Mouse (Mus musculus): ENCODE measurements around the gene Cptp. TPM values are rescaled to one million over a fixed set of nuclear protein-coding genes. Genes with fewer than 3 reads are reported as not detected.

The Cptp gene
- total and polyA plus RNA-seq, 3 experiments: 14.0 to 22.6 TPM; not detected in 1

DNA sequence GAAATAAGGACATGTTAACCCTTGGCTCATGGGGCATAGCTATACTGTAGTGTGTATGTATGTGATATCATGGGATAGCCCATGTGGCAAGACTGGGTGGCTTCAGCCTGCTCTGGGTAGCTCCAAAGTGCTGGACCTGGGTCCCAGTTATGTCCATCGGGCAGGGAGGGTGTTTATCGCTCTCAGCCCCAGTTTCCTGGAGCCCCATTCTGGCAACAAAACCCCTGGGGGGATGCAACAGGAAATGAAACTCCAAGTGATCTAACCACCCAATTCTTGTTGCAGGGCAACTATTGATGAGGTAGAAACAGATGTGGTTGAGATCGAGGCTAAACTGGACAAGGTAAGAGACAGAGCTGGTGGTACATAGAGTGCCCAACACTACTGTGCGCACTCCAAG is 26.6 kb upstream of the Cptp start:
- H3K79me2 ChIP-seq (ENCODE audit: control insufficient read depth, insufficient read depth, low read length, poor library complexity): peaks cover 42% of the 10 kb centered on the region
- TF ChIP-seq USF2 (IDR thresholded peaks at IDR 0.05; ENCODE audit: borderline replicate concordance in 1 of 2, insufficient read depth in 1 of 2, low read depth in 1 of 2, low read length in 2 of 2) (no peak), USF1 (IDR thresholded peaks at IDR 0.05; ENCODE audit: low read depth, low read length) (no peak), NRF1 (IDR thresholded peaks at IDR 0.05; ENCODE audit: insufficient read depth, low read depth, low read length, poor library complexity, severe bottlenecking) (no peak), HCFC1 (IDR thresholded peaks at IDR 0.05; ENCODE audit: low read depth, low read length) (no peak), ZNF384 (IDR thresholded peaks at IDR 0.05; ENCODE audit: low read depth, low read length) (no peak), KAT2A (conservative IDR thresholded peaks at IDR 0.05; ENCODE audit: low read depth, low read length) (no peak), RCOR1 (IDR thresholded peaks at IDR 0.05; ENCODE audit: low read depth, low read length) (no peak), POLR2AphosphoS5 (IDR thresholded peaks at IDR 0.05; ENCODE audit: borderline replicate concordance, low read depth, low read length) (no peak), POLR2AphosphoS2 (IDR thresholded peaks at IDR 0.05; ENCODE audit: low read length) (no peak), TCF12 (IDR thresholded peaks at IDR 0.05; ENCODE audit: low read depth, low read length) (no peak), POLR2A (IDR thresholded peaks at IDR 0.05; ENCODE audit: control insufficient read depth in 1 of 2, insufficient read depth in 1 of 2, low read depth in 1 of 2, low read length in 2 of 2, poor library complexity in 1 of 2) (no peak)
- no peak for DNase-seq (ENCODE audit: low read depth, low spot score)
- no peak overlapping the region for H3K27ac ChIP-seq (ENCODE audit: control insufficient read depth, low read depth, low read length)
- no peaks in the 10 kb centered on the region for H3K9me3 ChIP-seq (replicated peaks; ENCODE audit: insufficient read depth, low read length)
- no peak overlapping the region for H3K9ac ChIP-seq (ENCODE audit: control insufficient read depth, low read depth, low read length, poor library complexity, severe bottlenecking)
- peaks cover 2 to 17% of the 10 kb centered on the region in 2 experiments; a peak in 3 of 4 replicates for H3K4me1 ChIP-seq (ENCODE audit: control insufficient read depth in 1 of 2, insufficient read depth in 2 of 2, low read length in 2 of 2)
- peaks cover 2 to 4% of the 10 kb centered on the region in 2 experiments; a peak in 3 of 4 replicates for H3K36me3 ChIP-seq (ENCODE audit: control insufficient read depth in 1 of 2, insufficient read depth in 2 of 2, low read length in 2 of 2)
- H3K4me3 ChIP-seq (ENCODE audit: control insufficient read depth in 1 of 2, insufficient read depth in 1 of 2, low read depth in 2 of 2, low read length in 2 of 2): no peak overlapping the region
- H3K27me3 ChIP-seq (ENCODE audit: control insufficient read depth in 1 of 2, insufficient read depth in 2 of 2, low read length in 2 of 2): no peaks in the 10 kb centered on the region

DNA sequence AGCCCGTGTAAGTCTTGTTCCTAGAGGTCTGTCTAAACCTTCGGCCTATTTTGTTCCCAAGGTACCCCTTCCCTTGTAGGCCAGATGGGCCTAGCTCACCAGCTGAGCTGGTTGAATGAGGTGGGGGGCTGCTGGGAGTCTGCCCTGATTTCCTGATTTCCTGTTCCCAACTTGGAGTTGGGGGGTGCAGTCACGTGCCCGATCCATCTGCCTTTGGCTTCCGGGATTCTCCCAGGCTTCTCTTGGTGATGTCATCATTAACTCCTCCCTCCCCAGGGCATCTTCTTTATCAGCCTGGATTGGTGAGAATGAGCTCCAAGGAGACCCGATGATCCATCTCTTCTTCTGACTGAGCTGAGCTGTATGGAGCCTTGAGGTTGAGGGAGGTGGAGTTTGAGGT is 26.0 kb upstream of the Cptp start:
- Histone ChIP-seq H3K9me3 (replicated peaks; ENCODE audit: insufficient read depth, low read length) (no peaks in the 10 kb centered on the region), H3K4me1 (ENCODE audit: control insufficient read depth in 1 of 2, insufficient read depth in 2 of 2, low read length in 2 of 2) (peaks cover 5 to 17% of the 10 kb centered on the region in 2 experiments; a peak in 3 of 4 replicates), H3K4me3 (ENCODE audit: control insufficient read depth in 1 of 2, insufficient read depth in 1 of 2, low read depth in 2 of 2, low read length in 2 of 2) (no peak overlapping the region), H3K27me3 (ENCODE audit: control insufficient read depth in 1 of 2, insufficient read depth in 2 of 2, low read length in 2 of 2) (no peaks in the 10 kb centered on the region), H3K9ac (ENCODE audit: control insufficient read depth, low read depth, low read length, poor library complexity, severe bottlenecking) (no peak overlapping the region), H3K79me2 (ENCODE audit: control insufficient read depth, insufficient read depth, low read length, poor library complexity) (peaks cover 48% of the 10 kb centered on the region), H3K36me3 (ENCODE audit: control insufficient read depth in 1 of 2, insufficient read depth in 2 of 2, low read length in 2 of 2) (peaks cover 2 to 4% of the 10 kb centered on the region in 2 experiments; a peak in 3 of 4 replicates), H3K27ac (ENCODE audit: control insufficient read depth, low read depth, low read length) (no peak overlapping the region)
- no peak for DNase-seq (ENCODE audit: low read depth, low spot score)
- TF ChIP-seq EP300 (IDR thresholded peaks at IDR 0.05; ENCODE audit: low read depth in 1 of 2, low read length in 2 of 2): no peak
- no peak for TF ChIP-seq JUND (IDR thresholded peaks at IDR 0.05; ENCODE audit: low read depth, low read length)
- TF ChIP-seq E2F4 (IDR thresholded peaks at IDR 0.05; ENCODE audit: borderline replicate concordance, low read depth, low read length): no peak
- no peak for TF ChIP-seq MAZ (IDR thresholded peaks at IDR 0.05; ENCODE audit: low read depth, low read length)
- no peak for TF ChIP-seq ZNF384 (IDR thresholded peaks at IDR 0.05; ENCODE audit: low read depth, low read length)
- TF ChIP-seq TAL1 (IDR thresholded peaks at IDR 0.05; ENCODE audit: low read length): no peak
- TF ChIP-seq ZKSCAN1 (IDR thresholded peaks at IDR 0.05; ENCODE audit: low read depth, low read length): no peak
- TF ChIP-seq USF1 (IDR thresholded peaks at IDR 0.05; ENCODE audit: low read depth, low read length): no peak
- TF ChIP-seq MAFK (IDR thresholded peaks at IDR 0.05; ENCODE audit: borderline replicate concordance, low read depth, low read length): no peak
- TF ChIP-seq USF2 (IDR thresholded peaks at IDR 0.05; ENCODE audit: borderline replicate concordance in 1 of 2, insufficient read depth in 1 of 2, low read depth in 1 of 2, low read length in 2 of 2): no peak
